Mouse (Mus musculus) forebrain, embryonic 12.5 days (tissue): Measurements from ENCODE around the gene Foxn2. TPM values are rescaled to one million over a fixed set of nuclear protein-coding genes. Genes with fewer than 3 reads are reported as not detected.

Experiments
- ATAC-seq: fragments of 200-750 bp; cut with Nextera tagmentation; 2 replicates; pipeline ENCODE4 v1.8.0; 2017; ENCODE audit warnings: moderate TSS enrichment; ENCODE audit not compliant: low FRiP score
- H3K27ac ChIP-seq: fragments of 300-500 bp; sonication (generic); 2 replicates; pipeline ENCODE4 v1.5.1; 2016; ENCODE audit warnings: mild to moderate bottlenecking
- H3K27me3 ChIP-seq: fragments of 300-500 bp; sonication (generic); 2 replicates; pipeline ENCODE4 v1.6.1; 2016; ENCODE audit warnings: mild to moderate bottlenecking
- H3K36me3 ChIP-seq: fragments of 300-500 bp; sonication (generic); replicated peaks from 2 replicates; pipeline ENCODE4 v1.6.1; 2016; ENCODE audit warnings: mild to moderate bottlenecking
- H3K4me1 ChIP-seq: fragments of 300-500 bp; sonication (generic); 2 replicates; pipeline ENCODE4 v1.6.1; 2016
- H3K4me2 ChIP-seq: fragments of 300-500 bp; sonication (generic); 2 replicates; pipeline ENCODE4 v1.6.1; 2016; ENCODE audit warnings: mild to moderate bottlenecking, moderate library complexity
- H3K4me3 ChIP-seq: fragments of 300-500 bp; sonication (generic); replicated peaks from 2 replicates; pipeline ENCODE4 v1.5.1; 2016; ENCODE audit warnings: mild to moderate bottlenecking
- H3K9ac ChIP-seq: fragments of 300-500 bp; sonication (generic); 2 replicates; pipeline ENCODE4 v1.6.1; 2016; ENCODE audit warnings: mild to moderate bottlenecking
- H3K9me3 ChIP-seq: fragments of 300-500 bp; sonication (generic); 2 replicates; pipeline ENCODE4 v1.6.1; 2016
- WGBS: fragments of 180-500 bp; shearing (Covaris S2); methylation state at CpG from one replicate; pipeline ENCODE4 v1.1.7; 2016; 5-methylcytosine and 5-hydroxymethylcytosine counted together
- polyA plus RNA-seq: library from polyadenylated mRNA; unstranded; fragments of >200 nt; fragmentation: Nextera tagmentation; extraction: Ambion mirVana; gene quantifications from 2 replicates; pipeline ENCODE4 v1.2.1, GENCODE M21; 2016

Foxn2 gene
- polyA plus RNA-seq, 1 experiment from 2014 or later = 14.9 TPM

DNA sequence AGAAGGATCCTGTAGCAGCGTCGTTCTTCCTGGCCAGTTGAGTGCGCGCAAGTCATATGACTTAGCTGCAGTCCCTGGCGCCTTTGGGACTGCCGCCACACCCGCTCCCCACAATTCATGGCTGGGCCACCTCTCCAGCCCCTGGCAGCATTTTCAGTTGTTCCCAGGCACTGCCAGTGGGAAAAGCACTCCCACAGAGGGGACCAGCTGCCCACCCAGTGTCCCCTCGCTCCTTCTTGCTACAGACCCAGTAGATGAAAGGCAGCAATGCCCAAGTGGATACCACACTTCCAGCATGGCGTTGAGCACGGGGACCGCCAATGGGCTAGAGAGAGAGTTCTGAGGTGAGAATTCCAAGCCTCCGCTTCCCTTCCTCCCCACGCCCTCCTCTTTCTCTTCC is 63.5 kb downstream of the Foxn2 start:
- no peak overlapping the region for H3K27ac ChIP-seq
- ATAC-seq = no peak
- no peak overlapping the region for H3K4me2 ChIP-seq
- WGBS = 94% methylated on average over 13 of the region's 13 CpGs
- no peaks in the 10 kb centered on the region for H3K9me3 ChIP-seq
- no peak overlapping the region for H3K4me3 ChIP-seq
- H3K27me3 ChIP-seq = no peaks in the 10 kb centered on the region
- H3K36me3 ChIP-seq = no peaks in the 10 kb centered on the region
- H3K4me1 ChIP-seq = peaks cover 14% of the 10 kb centered on the region
- H3K9ac ChIP-seq = no peak overlapping the region

DNA sequence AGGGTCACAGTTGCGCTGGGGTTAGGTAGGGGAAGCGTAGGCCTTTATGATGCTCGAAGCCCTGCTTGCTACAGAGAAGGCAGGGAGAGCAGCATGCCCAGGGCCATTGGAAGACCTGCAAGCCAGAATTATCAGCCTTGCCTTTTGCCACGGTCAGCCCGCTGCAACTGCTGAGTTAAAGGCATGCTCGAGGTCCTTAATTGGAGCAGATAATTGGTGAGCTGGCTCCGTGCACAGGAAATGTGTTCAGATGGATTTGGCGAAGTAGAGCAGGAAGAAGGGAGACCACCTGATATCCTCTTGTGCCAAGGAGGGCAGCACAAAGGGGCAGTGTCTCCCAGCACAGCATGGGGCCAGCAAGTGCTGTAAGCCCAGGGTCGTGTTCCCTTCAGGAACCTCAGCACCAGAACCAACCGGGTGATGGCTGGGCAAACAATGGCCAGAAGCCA is 64.8 kb downstream of the Foxn2 start:
- H3K9ac ChIP-seq = no peak overlapping the region
- peak overlapping the region; percentile 26; the same call in 1 of the 2 replicates for H3K27ac ChIP-seq
- WGBS = 25% methylated on average over 10 of the region's 10 CpGs

GRCm38 (mm10) chr17:88505941-88506340 is 65.4 kb downstream of the Foxn2 start:
- H3K27me3 ChIP-seq = 0 out of 2 replicates have a peak, but pooled peaks cover 4% of the 10 kb centered on the region
- H3K4me1 ChIP-seq = peaks cover 17% of the 10 kb centered on the region
- H3K4me3 ChIP-seq = no peak overlapping the region
- 92% methylated on average over 15 of the region's 15 CpGs for WGBS
- no peak overlapping the region for H3K4me2 ChIP-seq
- H3K9ac ChIP-seq = no peak overlapping the region
- no peaks in the 10 kb centered on the region for H3K36me3 ChIP-seq
- no peak overlapping the region for H3K27ac ChIP-seq
- ATAC-seq = no peak
- H3K9me3 ChIP-seq = no peaks in the 10 kb centered on the region

More for the DNA sequence above, 64.8 kb downstream of the Foxn2 start:
- H3K4me1 ChIP-seq = peaks cover 14% of the 10 kb centered on the region
- H3K4me2 ChIP-seq = no peak overlapping the region
- peak; percentile 41; the same call in 1 of the 2 replicates for ATAC-seq
- H3K9me3 ChIP-seq = no peaks in the 10 kb centered on the region
- H3K4me3 ChIP-seq = no peak overlapping the region
- H3K27me3 ChIP-seq = no peaks in the 10 kb centered on the region
- H3K36me3 ChIP-seq = no peaks in the 10 kb centered on the region

- H3K27ac ChIP-seq = no peak overlapping the region
- H3K9ac ChIP-seq = no peak overlapping the region
- H3K4me3 ChIP-seq = no peak overlapping the region
- no peak for ATAC-seq
- no peaks in the 10 kb centered on the region for H3K9me3 ChIP-seq
- H3K4me1 ChIP-seq = peaks cover 19% of the 10 kb centered on the region
- 0 out of 2 replicates have a peak, but pooled peaks cover 4% of the 10 kb centered on the region for H3K27me3 ChIP-seq
- H3K4me2 ChIP-seq = no peak overlapping the region
- WGBS = 94% methylated on average over 10 of the region's 10 CpGs
- no peaks in the 10 kb centered on the region for H3K36me3 ChIP-seq
Observed at GRCm38 (mm10) chr17:88507376-88507775, 66.9 kb downstream of the Foxn2 start.

DNA sequence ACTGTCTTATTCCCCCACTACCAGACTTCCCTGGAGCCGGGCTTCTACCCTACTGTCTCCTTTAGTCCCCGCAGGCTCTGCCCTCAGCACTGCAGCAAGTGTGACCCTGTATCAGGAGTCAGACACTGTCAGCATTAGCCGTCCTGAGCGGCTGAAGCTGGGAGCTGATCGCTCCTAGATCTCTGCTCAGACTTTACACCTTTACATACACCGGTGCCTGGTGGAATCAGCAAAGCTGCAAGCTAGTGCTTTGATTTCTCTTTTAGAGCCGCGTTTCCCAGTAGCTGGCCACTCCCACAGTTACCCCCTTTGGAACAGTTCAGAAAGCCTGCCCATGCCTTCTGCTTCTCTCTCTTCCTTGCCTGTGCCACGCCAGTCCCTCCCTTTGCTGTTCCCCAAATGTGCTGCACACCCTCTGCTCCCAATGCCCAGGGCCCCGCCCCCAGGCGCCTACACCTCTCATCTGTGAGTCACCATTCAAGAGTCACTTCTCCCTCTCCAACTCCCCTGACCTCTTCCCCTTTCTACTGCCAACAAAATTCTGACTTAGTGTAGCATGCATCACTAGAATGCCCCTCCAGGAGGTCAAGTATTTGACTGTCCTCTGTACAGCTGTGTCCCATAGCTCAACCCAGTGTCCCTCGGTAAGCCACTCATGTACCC is 68.5 kb downstream of the Foxn2 start:
- no peak for ATAC-seq
- peaks cover 19% of the 10 kb centered on the region for H3K4me1 ChIP-seq
- no peak overlapping the region for H3K4me3 ChIP-seq
- no peak overlapping the region for H3K27ac ChIP-seq
- no peaks in the 10 kb centered on the region for H3K9me3 ChIP-seq
- 36% methylated on average over 12 of the region's 12 CpGs for WGBS
- H3K9ac ChIP-seq = no peak overlapping the region
- no peak overlapping the region for H3K4me2 ChIP-seq
- 0 out of 2 replicates have a peak, but pooled peaks cover 4% of the 10 kb centered on the region for H3K27me3 ChIP-seq
- H3K36me3 ChIP-seq = no peaks in the 10 kb centered on the region

GRCm38 (mm10) chr17:88509999-88510398 is 69.5 kb downstream of the Foxn2 start:
- Histone ChIP-seq H3K27me3 (0 out of 2 replicates have a peak, but pooled peaks cover 4% of the 10 kb centered on the region), H3K9me3 (no peaks in the 10 kb centered on the region), H3K4me3 (no peak overlapping the region), H3K9ac (no peak overlapping the region), H3K4me2 (no peak overlapping the region), H3K4me1 (peaks cover 18% of the 10 kb centered on the region), H3K27ac (no peak overlapping the region), H3K36me3 (no peaks in the 10 kb centered on the region)
- ATAC-seq = no peak
- 73% methylated on average over 3 of the region's 3 CpGs for WGBS

DNA sequence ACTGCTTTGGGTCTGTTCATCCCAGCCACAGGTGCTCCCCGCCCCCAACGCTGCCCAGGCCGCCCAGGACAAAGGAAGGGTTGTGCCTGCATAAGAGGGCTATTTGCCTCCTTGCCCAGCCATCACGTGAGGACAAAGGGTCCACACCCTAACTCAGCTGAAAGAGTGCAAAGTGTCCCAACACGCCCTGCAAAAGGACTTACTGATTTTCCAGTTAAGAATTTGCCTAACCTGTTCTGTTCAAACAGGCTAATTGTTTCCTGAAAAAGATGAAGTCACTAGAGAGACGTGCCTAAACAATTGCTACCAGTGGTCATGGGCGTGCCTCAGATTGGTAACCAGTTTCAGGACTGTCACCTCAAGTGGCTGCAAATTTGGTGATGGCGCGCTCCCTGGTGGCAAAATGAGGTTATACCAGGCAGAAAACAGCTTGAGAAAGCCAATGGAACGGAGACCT is 70.6 kb downstream of the Foxn2 start:
- Histone ChIP-seq H3K4me2 (peak overlapping the region; percentile 27), H3K4me1 (peaks cover 9% of the 10 kb centered on the region), H3K36me3 (no peaks in the 10 kb centered on the region), H3K9ac (no peak overlapping the region), H3K27me3 (0 out of 2 replicates have a peak, but pooled peaks cover 4% of the 10 kb centered on the region), H3K9me3 (no peaks in the 10 kb centered on the region), H3K27ac (no peak overlapping the region), H3K4me3 (peak overlapping the region; percentile 13; the same call in 1 of the 2 replicates)
- peak; percentile 76 for ATAC-seq
- WGBS = 3% methylated on average over 10 of the region's 10 CpGs

DNA sequence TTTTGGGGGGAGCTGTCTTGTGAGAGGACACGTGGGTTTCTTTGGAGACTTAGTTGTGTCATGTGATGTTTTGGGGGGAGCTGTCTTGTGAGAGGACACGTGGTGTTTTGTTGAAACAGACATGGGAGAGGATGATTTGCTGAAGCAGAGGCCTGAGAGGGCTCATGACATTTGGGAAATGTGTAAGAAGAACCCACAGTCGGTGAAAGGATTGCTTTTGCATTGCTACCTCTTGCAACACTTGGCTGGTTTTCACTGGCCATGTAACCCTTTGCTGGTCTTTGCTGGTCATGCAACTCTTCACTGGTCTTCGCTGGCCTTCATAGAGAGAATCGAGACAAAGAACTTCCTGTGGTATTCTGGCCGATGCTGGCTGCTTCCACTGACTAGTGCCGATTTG is 76.0 kb downstream of the Foxn2 start:
- H3K9ac ChIP-seq = no peak overlapping the region
- H3K36me3 ChIP-seq = no peaks in the 10 kb centered on the region
- no peaks in the 10 kb centered on the region for H3K27me3 ChIP-seq
- no peak for ATAC-seq
- H3K4me3 ChIP-seq = no peak overlapping the region
- H3K9me3 ChIP-seq = no peaks in the 10 kb centered on the region
- no peaks in the 10 kb centered on the region for H3K4me1 ChIP-seq
- WGBS = 82% methylated on average over 7 of the region's 7 CpGs
- H3K27ac ChIP-seq = no peak overlapping the region
- H3K4me2 ChIP-seq = no peak overlapping the region

DNA sequence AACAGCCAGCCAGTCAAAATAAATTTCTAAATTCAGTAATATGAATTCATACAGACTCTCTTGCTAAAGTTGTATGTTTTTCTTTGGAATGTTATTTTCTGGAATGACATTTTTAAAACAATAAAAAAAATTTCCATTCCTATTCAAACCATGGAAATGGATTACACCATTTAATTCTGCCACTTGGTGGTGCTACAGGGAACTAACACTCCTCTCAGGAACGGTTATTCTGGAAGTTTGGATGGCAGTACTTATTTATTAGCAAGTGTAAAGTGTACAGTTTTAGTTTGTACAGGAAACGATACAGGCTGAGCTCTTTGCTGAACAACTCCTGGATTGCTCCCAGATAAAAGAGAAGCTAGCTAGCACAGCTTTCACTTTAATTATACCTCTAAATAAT is 87.3 kb downstream of the Foxn2 start:
- ATAC-seq = no peak
- Histone ChIP-seq H3K36me3 (no peaks in the 10 kb centered on the region), H3K9ac (no peak overlapping the region), H3K4me3 (no peak overlapping the region), H3K9me3 (no peaks in the 10 kb centered on the region), H3K4me2 (no peak overlapping the region), H3K27me3 (peaks cover 7% of the 10 kb centered on the region; the same call in 1 of the 2 replicates), H3K27ac (no peak overlapping the region), H3K4me1 (peaks cover 14% of the 10 kb centered on the region)
- 56% methylated on average over 2 of the region's 2 CpGs for WGBS

DNA sequence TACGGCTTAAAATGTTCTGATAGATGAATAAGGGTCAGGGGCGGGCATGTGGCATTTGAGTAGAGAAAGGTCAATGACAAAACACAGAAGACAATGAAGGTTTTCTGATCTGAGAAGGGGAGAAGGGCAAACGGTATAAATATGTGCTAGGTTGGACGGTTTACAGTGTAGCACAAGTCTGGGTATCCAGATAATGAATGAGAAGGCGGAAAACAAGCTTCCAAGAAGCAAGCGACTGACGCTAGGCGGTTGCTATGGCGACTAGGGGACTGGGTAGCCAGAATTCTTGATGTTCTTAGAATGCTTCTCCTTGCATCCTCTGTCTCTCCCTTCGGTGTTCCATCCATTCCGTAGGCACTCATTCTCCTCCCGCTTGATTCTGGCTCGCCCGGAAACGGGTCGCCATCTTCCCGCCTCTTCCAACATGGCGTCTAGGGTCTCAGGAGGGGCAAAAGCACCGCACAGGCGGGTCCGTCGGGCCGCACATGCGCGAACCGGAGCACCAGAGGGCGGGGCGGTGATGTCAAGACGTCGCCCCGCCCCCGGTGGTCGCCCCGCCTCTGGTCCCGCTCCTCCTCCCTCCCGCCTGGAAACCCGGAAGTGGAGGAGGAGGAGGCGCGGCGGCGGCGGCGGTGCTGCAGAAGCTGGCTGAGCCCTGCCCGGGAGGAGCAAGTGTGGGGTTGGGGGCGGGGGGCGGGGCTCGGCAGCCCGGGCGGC is 89.2 kb downstream of the Foxn2 start, which contains the start of gene Ppp1r21:
TSS of gene Ppp1r21 (plus strand) at position 600 of the 717 bp plus-strand sequence.
- H3K9me3 ChIP-seq = no peaks in the 10 kb centered on the region
- H3K4me1 ChIP-seq = peaks cover 14% of the 10 kb centered on the region
- peak within 1 kb of the TSS; percentile 66 for H3K4me2 ChIP-seq
- peaks cover 3% of the 10 kb centered on the region; the same call in 1 of the 2 replicates for H3K27me3 ChIP-seq
- peak; percentile 97 for ATAC-seq
- peak within 1 kb of the TSS; percentile 84 for H3K27ac ChIP-seq
- H3K36me3 ChIP-seq = no peaks in the 10 kb centered on the region
- H3K9ac ChIP-seq = peak within 1 kb of the TSS; percentile 75
- peak within 1 kb of the TSS; percentile 72 for H3K4me3 ChIP-seq
- WGBS = 6% methylated on average over 48 of the region's 49 CpGs

GRCm38 (mm10) chr17:88530236-88530619 is 89.7 kb downstream of the Foxn2 start:
- no peaks in the 10 kb centered on the region for H3K9me3 ChIP-seq
- peaks cover 14% of the 10 kb centered on the region for H3K4me1 ChIP-seq
- peak; percentile 86; the same call in 1 of the 2 replicates for ATAC-seq
- peak overlapping the region; percentile 81 for H3K27ac ChIP-seq
- 0% methylated on average over 13 of the region's 14 CpGs for WGBS
- H3K9ac ChIP-seq = peak overlapping the region; percentile 75
- no peaks in the 10 kb centered on the region; the same call in 1 of the 2 replicates for H3K27me3 ChIP-seq
- peak overlapping the region; percentile 72 for H3K4me3 ChIP-seq
- no peaks in the 10 kb centered on the region for H3K36me3 ChIP-seq
- peak overlapping the region; percentile 66 for H3K4me2 ChIP-seq

GRCm38 (mm10) chr17:88530667-88531066 is 90.2 kb downstream of the Foxn2 start:
- H3K27ac ChIP-seq = peak overlapping the region; percentile 81
- 5% methylated on average over 11 of the region's 11 CpGs for whole genome bisulfite sequencing
- no peaks in the 10 kb centered on the region; the same call in 1 of the 2 replicates for H3K27me3 ChIP-seq
- peak overlapping the region; percentile 75 for H3K9ac ChIP-seq
- no peaks in the 10 kb centered on the region for H3K36me3 ChIP-seq
- H3K4me3 ChIP-seq = peak overlapping the region; percentile 72
- H3K4me1 ChIP-seq = peaks cover 14% of the 10 kb centered on the region
- no peaks in the 10 kb centered on the region for H3K9me3 ChIP-seq
- ATAC-seq = no peak
- H3K4me2 ChIP-seq = peak overlapping the region; percentile 66
